Mouse (Mus musculus) CD4-positive helper T cell, adult 2 months (primary cell): Measurements from ENCODE around the gene Gm7942.
"Not testable (repeated sequence)": the region's sequence is repeated elsewhere in the genome, so short reads cannot be mapped to it uniquely, and the experiment has no call there.

ENCODE experiments used
- DNase-seq: peaks from one replicate; pipeline ENCODE4 v3.0.0-alpha.2; 2012; ENCODE audit warnings: low read depth, missing footprints, low spot score

Gm7942 gene

DNA sequence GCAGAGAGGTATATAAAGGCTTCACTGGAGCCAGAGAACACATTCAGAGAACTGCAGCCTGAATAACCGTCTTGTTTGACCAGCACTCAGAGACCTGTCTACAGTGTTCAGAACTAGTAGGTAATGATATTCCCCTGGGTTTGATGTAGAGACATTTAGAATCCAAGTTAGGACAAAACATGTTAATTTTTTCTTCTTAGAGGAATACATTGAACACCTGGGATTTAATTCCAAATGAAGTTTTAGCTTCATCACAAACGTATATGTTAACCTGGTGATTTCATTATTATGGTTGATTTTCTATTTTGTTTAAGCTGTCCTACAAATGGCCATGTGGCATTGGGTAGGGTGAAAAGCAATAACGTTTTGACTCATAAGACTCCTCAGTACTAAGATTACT lies at the start of gene Gm7942:
Gene Gm7942 (plus strand): TSS at position 301 of the 400 bp plus-strand sequence.
- not testable (repeated sequence) for DNase-seq
